Mouse (Mus musculus) MN1 (cell line): Measurements from ENCODE around the gene Gm7168.
"Not testable (repeated sequence)": the region's sequence is repeated elsewhere in the genome, so short reads cannot be mapped to it uniquely, and the experiment has no call there.

Source experiments
- DNase-seq: peaks from one replicate; pipeline ENCODE4 v3.0.0-alpha.2; 2016; ENCODE audit warnings: low spot score

The Gm7168 gene

DNA sequence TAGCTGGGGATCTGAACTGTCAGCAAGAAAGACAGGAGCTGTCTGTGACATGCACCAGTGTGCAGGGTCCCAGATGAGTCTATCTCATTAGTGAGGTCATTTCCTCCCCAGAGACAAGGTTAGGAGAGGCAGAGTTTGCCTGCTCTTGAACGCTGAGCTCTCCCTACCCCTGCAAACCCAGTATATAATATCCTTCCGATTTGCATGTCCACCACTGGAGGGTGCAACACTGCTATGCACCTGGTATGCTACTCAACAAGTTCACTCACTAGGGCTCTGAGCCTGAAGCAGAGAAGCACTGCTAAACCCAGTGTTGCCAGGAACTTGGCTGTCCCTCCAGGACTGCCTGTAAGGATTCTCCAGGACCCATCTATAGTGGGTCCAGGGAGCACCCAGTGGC, 45.3 kb downstream of the Gm7168 start:
- DNase-seq, result not testable (repeated sequence)
